In genomic region chr5:25526116-25526515, GRCm38 (mm10) we compare ENCODE assay signal across 13 mouse cellular contexts. TPM values are rescaled to one million over a fixed set of nuclear protein-coding genes. Genes with fewer than 3 reads are reported as not detected.
A peak's percentile ranks its signal among the peaks of the same experiment; 100 is the strongest.
DNase-seq lines count a peak whose midpoint lies in the region; ATAC-seq lines count a peak whose summit lies in the region.
"Had no signal": no experiment of that assay in that cellular context is flagged by ENCODE, and none has a peak within 500 bp of the region (broad histone marks: within the 10 kb centered on the region; RNA-seq: fewer than 3 reads in every experiment).

No protein-coding gene starts in this region.

- no peak overlapping the region for H3K4me2 ChIP-seq in forebrain, embryonic 11.5 days (ENCODE audit: low read depth, low read length, severe bottlenecking)
- H3K4me2 ChIP-seq: limb, embryonic 15.5 days had no signal

- H3K36me3 ChIP-seq in forebrain, embryonic 11.5 days (ENCODE audit: control insufficient read depth, insufficient read depth, low read length), result no peaks in the 10 kb centered on the region
- H3K36me3 ChIP-seq: limb, embryonic 15.5 days; midbrain, embryonic 10.5 days had no signal

- no peaks in the 10 kb centered on the region for H3K9me3 ChIP-seq in forebrain, embryonic 11.5 days (ENCODE audit: control insufficient read depth, low read length)
- H3K9me3 ChIP-seq: limb, embryonic 15.5 days; midbrain, embryonic 10.5 days had no signal

- no peaks in the 10 kb centered on the region for H3K27me3 ChIP-seq in forebrain, embryonic 11.5 days (ENCODE audit: control insufficient read depth, insufficient read depth, low read length)
- H3K27me3 ChIP-seq: limb, embryonic 15.5 days had no signal

- H3K27ac ChIP-seq in forebrain, embryonic 11.5 days (ENCODE audit: low read depth, low read length), result no peak overlapping the region
- H3K27ac ChIP-seq: limb, embryonic 15.5 days; midbrain, embryonic 10.5 days had no signal

- intact Hi-C loops in gastrocnemius, postnatal 36 days (cut with DNase I), result no loop called here

- H3K9ac ChIP-seq in forebrain, embryonic 11.5 days (ENCODE audit: low read length), result no peak overlapping the region
- H3K9ac ChIP-seq: limb, embryonic 15.5 days had no signal

- 48% methylated on average over 5 of the region's 5 CpGs for WGBS in forebrain, embryonic 11.5 days

- 0 out of 2 replicates have a peak, but pooled peaks cover 2% of the 10 kb centered on the region for H3K4me1 ChIP-seq in forebrain, embryonic 11.5 days (replicated peaks; ENCODE audit: control insufficient read depth, insufficient read depth, low read length)

- ATAC-seq in forebrain, embryonic 11.5 days (replicated peaks; ENCODE audit: low FRiP score), result no peak

- DNase-seq in adrenal gland, postnatal 10 days, result peak; percentile 55
- DNase-seq in adrenal gland, adult 8-10 months, result no peak
- DNase-seq in lung, postnatal 36 days, result peak; percentile 52
- DNase-seq in lung, postnatal 14 days, result no peak
- peak; percentile 44 to 49 for DNase-seq in gastrocnemius, postnatal 36 days
- DNase-seq in skeletal muscle tissue, adult 2 months (ENCODE audit: low read depth, low spot score), result peak; percentile 76
- DNase-seq in forebrain, embryonic 11.5 days (ENCODE audit: low spot score), result no peak
- no peak for DNase-seq in layer of hippocampus, postnatal 36 days
- DNase-seq: cerebellum, postnatal 36 days had no signal

- no peak overlapping the region for H3K4me3 ChIP-seq in forebrain, embryonic 11.5 days (ENCODE audit: low read depth, low read length)
- H3K4me3 ChIP-seq: layer of hippocampus, adult 2 months; limb, embryonic 15.5 days; midbrain, embryonic 10.5 days had no signal

RNA-seq across cellular contexts. Expression of gene Cct8l1, which starts 10.2 kb away (rescaled TPM):
- total RNA-seq in adrenal gland, postnatal 10 days (2021), result not detected
- total RNA-seq in adrenal gland, adult 8-10 months (2022), result under 1 TPM in 2 of 4 experiments, not detected in 2; 0.13 to 0.14 TPM
- total RNA-seq in gastrocnemius, postnatal 36 days (2021), result under 1 TPM in 1 of 2 experiments, not detected in 1; 0.13 TPM
- not detected in 2 replicates for polyA plus RNA-seq in forebrain, embryonic 11.5 days (2014; fragmentation: Nextera tagmentation; extraction: Ambion mirVana)
- total RNA-seq in layer of hippocampus, postnatal 36 days (2021), result under 1 TPM; 0.40 to 0.43 TPM
- polyA plus RNA-seq: heart, embryonic 14.5 days; limb, embryonic 15.5 days; midbrain, embryonic 10.5 days had no signal

RNA-seq across cellular contexts. Expression of gene Kmt2c, which starts 27.5 kb away (rescaled TPM):
- 10 to 100 TPM; 40.3 to 58.9 TPM for total RNA-seq in adrenal gland, postnatal 10 days (2021)
- 10 to 100 TPM; 48.3 to 91.2 (median 68.8) TPM for total RNA-seq in adrenal gland, adult 8-10 months (2022)
- total RNA-seq in gastrocnemius, postnatal 36 days (2021), result 10 to 100 TPM; 26.8 to 31.2 TPM
- polyA plus RNA-seq in forebrain, embryonic 11.5 days (2014; fragmentation: Nextera tagmentation; extraction: Ambion mirVana), result 22.5 and 24.6 TPM in 2 replicates
- total RNA-seq in layer of hippocampus, postnatal 36 days (2021), result 10 to 100 TPM; 81.1 to 95.7 TPM

Comparison
In these comparisons a context has a peak if more than half of its experiments do, and no peak if none do; other contexts are left out.
1. DNase-seq: peak in adrenal gland, postnatal 10 days (single experiment), lung, postnatal 36 days (single experiment), gastrocnemius, postnatal 36 days (2 of 2) and skeletal muscle tissue, adult 2 months (single experiment); none in adrenal gland, adult 8-10 months (single experiment), lung, postnatal 14 days (single experiment), forebrain, embryonic 11.5 days (single experiment) and layer of hippocampus, postnatal 36 days (0 of 2).